Mouse (Mus musculus): ENCODE measurements around the gene H2-Oa. TPM values are rescaled to one million over a fixed set of nuclear protein-coding genes. Genes with fewer than 3 reads are reported as not detected.

H2-Oa gene
- total RNA-seq (2022), result not detected

DNA sequence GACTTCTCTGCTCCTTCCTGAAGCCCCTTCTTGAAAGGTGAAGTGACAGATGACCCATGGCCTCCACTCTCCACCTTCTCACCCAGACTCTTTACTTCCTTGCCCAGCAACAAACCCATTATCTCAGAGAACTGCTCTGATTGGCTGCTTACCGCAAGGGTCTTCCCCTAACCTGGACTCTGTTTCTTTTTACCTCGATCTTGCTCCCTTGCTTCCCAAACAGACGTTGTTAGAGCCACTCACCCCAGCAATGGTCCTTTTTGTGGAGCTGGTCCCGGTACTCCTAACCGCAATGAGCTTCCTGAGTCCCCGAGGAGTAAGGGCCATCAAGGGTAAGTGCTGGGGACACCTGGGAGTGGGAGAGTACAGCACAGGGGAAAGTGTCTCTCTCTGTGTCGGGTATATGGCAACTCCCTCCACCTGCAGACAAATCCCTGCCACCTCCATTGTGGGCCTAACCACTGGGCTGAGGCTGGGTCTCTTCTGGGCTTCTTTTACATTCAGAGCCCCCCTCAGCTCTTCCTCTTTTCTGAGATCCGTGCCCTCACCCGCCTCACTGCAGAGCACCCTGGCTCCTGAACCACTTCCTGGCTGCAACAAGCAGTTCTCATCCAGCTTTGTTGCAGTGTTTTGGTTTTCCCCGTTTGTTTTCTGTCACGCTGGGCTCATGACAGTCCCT is at the start of gene H2-Oa:
TSS of gene H2-Oa (plus strand) at position 144 of the 679 bp plus-strand sequence.
- no peak for DNase-seq (ENCODE audit: low spot score in 2 of 2)

DNA sequence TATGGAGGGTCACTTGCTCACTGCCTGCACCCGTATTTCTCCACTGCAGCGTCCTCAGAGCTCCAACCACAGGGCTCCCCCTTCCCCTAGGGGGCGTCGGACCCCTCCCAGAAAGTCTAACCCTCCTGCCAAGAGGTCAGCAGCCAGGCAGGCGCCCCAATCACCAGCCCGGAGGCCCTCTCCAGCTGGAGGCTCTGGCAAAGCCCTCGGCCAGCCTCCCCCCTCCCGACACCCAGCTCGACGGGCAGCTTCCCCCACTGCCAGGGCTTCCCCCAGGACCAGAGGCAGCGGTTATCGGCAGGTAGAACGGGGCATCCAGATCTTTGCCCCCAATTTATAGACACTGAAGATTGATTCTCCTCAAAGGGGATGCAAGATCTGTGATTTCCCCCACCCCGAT is 46.2 kb upstream of the H2-Oa start:
- DNase-seq (ENCODE audit: low spot score in 2 of 2), result no peak

DNA sequence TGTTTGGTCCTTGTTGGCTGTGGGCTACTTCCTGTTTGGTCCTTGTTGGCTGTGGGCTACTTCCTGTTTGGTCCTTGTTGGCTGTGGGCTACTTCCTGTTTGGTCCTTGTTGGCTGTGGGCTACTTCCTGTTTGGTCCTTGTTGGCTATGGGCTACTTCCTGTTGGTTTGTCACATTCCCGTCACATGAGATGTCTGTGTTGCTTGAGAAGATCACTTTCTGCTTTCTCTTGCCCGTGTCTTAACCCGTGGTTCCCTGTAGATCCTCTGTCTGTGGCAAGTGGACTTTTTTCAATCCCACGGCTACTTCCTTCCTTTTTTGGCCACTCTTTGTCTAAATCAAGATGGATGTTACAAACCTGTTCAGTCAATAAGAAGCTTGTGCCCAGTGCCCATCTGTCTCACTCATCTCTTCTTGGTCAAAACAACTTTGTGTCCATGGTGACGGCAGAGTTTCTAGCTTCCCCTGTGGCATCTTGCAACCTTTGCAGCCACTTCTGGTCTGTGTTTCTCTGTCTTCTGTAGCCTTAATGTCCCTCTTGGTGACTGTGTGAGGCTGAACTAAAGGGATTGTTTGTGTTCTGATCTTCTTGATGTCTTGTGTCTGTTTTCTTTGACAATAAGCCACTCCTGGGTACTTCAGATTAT is 44.6 kb upstream of the H2-Oa start:
- DNase-seq (ENCODE audit: low spot score in 2 of 2), result no peak

DNA sequence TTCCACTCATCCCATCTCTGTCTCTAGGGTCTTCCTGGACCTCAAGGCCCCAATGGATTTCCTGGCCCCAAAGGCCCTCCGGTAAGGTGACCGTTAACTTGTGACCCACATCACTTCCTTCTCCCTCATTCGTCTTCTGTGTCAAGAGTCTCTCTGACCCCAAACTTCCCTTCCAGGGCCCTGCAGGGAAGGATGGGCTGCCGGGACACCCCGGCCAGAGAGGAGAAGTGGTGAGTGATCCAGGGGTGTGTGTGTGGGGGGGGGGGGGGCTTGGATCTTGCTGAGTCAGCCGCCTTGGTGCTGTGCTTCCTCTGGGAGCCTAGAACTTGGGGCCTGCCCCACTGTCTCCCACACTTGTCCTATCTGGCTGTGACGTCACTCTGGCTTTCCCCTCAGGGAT is 34.9 kb upstream of the H2-Oa start:
- DNase-seq (ENCODE audit: low spot score in 2 of 2), result no peak

DNA sequence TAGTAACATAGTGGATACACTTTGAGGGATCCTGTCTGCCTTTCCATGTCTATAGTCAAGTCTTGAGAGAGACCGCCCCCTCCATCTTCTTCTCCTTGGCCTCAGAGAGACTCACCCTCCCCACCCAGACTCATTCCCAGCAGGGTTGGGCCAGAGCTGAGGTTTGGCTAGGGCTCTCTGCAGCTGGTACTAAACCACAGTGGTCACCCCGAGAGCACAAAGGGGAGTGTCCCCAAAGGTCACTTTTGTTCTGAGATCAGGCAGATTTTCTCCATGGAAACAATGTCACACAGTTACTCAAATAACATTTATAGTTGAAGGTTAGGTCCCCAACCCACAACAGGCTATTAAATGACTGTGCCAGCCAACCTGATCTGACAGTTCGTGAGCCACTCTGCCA is 23.3 kb upstream of the H2-Oa start:
- no peak for DNase-seq (ENCODE audit: low spot score in 2 of 2)

DNA sequence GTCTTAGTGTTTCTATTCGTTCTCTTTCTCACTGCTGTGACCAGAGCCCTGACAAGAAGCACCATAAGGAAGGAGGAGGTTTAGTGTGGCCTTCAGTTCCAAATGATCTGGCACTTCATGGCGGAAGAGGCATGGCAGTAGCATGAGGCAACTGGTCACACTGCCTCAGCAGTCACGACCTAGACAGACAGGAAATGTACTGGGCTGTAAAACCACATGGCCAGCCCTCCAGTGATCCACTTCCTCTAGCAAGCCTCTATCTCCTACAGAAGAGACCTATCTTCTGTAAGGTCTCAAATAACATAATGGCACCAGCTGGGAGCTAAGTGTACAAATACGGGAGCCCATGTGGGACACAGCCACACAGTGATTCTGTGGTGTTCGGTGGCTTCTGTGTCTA is 20.0 kb upstream of the H2-Oa start:
- no peak for DNase-seq (ENCODE audit: low spot score in 2 of 2)

DNA sequence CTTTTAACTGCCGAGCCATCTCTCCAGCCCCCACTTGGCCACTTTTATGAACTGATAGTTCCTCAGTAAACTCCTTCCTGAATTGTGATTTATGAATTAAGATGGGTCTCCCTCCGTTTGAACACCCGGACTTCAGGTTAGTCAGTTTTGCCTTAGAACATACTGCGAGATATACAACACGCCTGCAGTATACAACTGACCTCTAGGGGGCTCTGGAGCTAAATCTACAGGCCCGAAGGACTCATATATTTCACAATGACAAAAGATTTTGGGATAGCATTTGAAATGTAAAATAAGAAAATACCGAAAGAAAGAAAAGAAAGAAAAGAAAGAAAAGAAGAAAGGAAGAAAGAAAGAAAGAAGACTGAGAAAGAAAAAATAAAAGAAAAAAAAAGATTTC is 16.9 kb upstream of the H2-Oa start:
- DNase-seq (ENCODE audit: low spot score in 2 of 2), result peak; percentile 49 to 53

DNA sequence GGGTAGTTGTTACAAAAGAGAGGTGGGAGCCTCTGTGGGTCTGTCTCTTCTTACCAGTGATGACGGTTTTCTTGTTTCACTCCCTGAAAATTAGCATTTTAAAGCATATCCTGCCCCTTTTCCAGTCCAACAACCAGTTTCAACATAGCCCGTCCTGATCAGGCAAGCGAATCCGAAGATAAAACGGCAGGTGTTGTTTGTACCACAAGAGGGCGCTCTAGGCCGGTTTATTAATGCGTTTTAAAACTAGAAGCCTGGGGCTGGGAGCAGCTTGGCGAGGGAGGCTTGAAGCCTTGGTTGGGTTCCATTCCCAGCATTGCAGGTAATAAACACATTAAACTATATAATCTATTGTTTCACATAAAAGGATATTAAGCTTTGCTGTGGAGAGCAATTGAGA is 14.6 kb upstream of the H2-Oa start:
- peak in 1 of 2 experiments; percentile 34 for DNase-seq (ENCODE audit: low spot score in 2 of 2)

DNA sequence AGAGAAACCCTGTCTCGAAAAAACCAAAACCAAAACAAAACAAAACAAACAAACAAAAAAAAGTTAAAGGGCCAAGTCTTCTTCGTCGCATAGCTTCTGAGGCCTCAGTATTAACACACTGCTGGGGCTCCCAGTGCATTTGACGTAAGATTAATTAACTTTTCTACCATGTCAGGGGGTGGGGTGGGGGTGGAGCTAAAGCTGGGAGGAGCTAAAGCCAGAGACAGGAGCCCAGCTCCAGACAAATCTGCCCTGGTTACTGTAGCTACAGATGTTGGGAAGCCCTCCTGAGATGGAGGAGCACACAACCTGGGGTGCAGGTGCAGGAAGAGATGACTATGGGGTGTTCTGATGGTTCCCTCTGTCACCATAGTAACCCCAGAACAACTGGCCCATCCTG is 14.0 kb upstream of the H2-Oa start:
- no peak for DNase-seq (ENCODE audit: low spot score in 2 of 2)

DNA sequence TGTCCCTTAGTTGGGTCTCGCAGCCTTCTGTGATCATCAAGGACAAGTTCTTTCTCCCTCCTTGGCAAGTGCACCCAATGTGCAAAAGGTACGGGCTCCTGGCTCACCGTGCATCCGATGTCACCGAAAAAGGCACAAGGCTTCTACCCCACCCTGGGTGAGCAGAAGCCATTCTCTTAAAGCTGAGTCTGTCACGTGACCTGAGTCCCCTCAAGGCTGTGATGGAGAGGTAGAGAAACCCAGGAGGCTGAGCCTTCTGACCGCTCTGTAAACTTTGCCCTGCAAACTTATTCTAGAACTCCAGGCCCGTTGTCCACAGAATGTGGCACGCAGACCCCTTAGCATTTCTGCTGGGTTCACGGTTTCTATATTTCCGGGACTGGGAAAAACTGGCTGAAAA is 13.1 kb upstream of the H2-Oa start:
- no peak for DNase-seq (ENCODE audit: low spot score in 2 of 2)

DNA sequence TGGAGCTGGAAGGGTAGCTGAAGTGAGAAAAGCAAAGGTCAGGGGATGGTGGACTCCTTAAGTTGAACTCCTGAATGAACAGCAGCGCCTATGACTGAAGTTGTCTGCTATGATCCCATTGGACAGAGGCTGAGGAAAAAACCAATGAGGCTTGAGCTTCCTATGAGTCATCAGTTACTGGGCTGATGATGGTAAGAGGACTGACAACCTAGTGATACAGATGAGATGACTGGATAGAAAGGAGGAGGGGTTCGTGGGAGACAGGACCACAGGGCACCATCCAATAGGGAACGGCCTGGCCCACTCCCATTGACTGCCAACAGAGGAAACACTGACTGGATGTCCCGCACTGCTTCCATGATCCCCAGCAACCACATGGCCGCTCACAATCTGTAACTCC is 12.5 kb upstream of the H2-Oa start:
- no peak for DNase-seq (ENCODE audit: low spot score in 2 of 2)

DNA sequence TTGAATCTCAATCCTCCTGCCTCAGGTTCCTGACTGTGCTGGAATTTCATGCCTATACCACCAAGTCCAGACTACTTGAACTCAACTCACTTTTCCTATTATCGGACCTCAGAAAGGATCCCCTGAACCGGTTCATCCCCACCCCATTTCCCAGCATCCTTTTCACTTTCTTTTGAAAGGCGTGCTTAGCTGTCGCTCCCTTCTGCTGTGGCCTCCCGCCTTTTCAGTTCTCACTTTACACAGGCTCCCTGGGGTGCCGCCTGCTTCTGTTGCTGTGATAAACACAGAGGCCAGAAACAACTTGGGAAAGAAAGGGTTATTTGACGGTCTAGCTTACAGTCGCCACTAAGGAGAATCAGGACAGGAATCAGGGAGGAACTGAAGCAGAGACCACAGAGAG is 9.0 kb upstream of the H2-Oa start:
- DNase-seq (ENCODE audit: low spot score in 2 of 2), result no peak

DNA sequence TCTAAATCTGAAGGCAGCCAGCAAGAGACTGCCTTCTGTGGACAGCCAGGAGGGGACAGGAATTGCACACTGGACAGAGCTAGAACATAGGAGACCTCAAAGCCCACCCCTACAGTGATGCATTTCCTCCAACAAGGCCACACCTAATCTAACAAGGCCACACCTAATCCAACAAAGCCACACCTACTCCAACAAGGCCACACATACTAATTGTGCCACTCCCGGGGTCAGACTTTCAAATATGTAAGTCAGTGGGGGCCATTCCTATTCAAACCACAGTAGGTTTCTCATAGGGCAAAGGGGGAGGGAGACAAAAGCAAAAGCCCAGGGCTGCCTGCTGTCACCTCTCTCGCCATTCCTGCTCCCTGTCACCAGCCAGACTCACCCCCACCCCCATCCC is 4.8 kb upstream of the H2-Oa start:
- DNase-seq (ENCODE audit: low spot score in 2 of 2), result no peak

DNA sequence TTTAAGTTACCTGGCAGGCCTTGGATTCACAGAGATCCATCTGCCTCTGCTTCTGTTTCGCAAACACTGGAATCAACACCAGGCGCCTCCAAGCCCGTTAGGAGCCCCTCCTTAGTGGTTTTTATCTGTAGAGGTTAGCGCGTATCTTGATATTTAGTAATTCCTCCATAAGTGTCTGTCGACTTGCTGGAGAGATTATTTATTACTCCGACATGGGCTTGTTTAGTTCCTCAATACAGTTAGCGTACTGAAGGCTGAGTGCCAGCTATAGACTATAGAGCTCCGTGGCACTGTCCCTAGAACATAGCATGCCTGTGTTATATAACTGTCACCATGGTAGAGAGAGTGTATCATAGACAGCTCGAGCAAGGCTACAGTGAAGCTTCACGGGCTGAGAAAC is 4.0 kb upstream of the H2-Oa start:
- no peak for DNase-seq (ENCODE audit: low spot score in 2 of 2)

DNA sequence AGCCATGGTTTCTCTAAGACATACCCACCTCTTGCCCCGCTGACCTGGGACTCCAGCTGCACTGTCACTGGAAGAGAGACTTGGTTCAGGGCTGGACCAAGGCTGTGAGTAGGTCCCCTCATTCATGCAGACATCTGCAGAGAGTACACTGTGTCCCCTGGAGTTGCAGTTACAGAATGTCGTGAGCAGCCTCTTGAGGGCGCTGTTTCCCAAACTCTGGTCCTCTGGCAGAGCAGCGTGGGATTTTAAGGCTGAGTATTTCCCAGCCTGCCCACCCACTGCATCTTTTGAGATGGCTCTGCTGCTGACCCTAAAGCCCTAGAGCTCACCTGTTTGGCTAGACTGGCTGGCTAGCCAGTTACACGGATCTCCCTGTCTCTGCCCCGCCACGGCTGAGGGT is 1.2 kb upstream of the H2-Oa start:
- no peak for DNase-seq (ENCODE audit: low spot score in 2 of 2)

DNA sequence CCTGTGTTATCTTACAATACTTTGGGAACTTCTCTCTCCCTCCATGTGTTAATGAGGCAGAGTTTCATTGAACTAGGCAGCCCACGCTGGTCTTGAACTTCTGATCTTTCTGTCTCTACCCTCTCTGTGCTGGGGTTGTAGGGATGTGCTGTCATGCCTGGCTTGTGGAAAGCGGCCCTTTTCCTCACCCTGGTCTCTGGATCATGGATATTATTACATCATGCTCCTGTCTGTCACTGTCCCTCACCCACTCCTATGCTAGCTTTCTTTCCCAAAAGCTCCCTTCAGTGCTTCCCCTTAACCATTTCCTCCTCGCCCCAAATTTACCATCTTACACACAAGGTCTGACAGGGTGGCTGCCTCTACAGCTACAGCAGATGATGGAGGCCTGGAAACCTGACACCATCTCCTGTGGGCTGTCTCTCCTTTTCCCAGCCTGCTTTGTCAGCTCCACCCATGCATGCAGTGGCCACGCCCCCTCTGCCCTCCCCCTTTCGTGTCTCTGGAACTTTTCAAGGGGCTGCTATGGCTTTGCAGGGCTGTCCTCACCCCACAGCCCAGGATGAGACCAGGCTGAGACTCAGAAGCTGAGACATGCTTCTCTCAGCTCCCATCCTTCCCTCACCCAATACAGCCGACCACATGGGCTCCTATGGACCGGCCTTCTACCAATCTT is 1.2 kb downstream of the H2-Oa start:
- DNase-seq (ENCODE audit: low spot score in 2 of 2), result no peak

DNA sequence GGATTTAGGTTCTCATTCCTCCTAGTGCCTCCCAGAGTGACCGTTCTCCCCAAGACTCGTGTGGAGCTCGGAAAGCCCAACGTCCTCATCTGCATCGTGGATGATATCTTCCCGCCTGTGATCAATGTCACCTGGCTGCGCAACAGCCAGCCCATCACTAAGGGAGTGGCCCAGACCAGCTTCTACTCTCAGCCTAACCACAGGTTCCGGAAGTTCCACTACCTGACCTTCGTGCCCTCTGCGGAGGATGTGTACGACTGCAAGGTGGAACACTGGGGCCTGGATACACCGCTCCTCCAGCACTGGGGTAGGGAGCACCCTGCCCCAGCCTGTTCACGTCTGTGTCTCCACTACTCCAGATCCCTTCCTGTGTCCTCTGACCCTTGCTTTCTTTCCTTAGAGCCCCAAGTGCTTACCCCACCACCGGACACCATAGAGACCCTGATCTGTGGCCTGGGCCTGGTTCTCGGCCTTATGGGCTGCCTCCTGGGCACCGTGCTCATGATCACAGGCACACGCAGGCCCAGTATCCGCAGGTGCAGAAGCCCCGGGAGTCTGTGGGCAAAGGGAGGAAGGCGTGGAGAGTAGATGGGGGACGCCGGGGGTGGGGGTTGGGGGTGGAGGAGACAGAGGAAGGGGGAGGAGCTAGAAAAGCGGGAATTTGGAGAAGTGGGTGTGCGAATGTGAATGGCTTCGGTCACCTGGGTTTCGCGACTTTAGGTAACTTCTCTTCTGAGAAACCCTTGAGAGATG is 2.3 kb downstream of the H2-Oa start:
- DNase-seq (ENCODE audit: low spot score in 2 of 2), result no peak

DNA sequence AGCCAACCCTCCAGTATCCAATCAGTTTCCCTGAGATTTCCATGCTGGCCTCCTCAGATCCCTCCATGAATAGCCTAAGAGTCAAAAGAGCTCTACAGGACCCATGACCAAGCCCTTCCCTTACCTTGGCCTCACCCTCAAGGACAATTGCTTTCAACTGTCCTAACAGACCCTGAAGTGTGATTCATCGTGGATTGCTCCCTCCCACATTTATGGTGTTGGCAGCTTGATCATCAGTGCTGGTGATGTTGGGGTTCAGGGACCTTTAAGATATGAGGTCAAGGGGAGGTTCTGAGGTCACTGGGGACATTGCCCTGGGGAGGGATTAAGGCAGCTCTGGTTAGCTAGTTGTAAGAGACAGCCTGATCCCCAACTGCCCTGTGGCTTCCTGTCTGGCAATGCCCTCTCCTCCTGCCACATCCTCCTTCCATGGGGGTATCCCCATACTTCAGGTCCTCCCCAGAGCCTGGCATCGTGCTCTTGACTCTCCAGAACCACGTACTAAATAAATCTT is 4.4 kb downstream of the H2-Oa start:
- DNase-seq (ENCODE audit: low spot score in 2 of 2), result no peak

DNA sequence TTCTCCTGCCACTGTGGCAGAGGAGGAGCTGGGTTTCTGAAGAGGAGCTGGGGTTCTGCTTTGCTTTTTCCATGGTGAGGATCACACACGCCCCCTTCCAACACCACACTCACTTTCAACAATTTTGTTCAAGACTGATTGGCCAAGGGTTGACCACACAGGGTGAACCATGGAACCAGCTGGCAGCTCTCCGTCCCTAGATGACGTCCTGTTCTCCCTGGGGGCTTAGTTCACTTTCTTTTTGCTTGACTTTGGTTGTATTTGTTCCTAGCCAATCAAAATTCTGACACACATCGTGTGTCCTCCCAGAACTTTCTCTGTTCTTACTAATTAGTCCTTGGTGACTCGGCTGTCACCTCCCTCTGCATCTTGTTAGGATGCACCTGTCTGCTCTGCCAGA is 5.1 kb downstream of the H2-Oa start:
- DNase-seq (ENCODE audit: low spot score in 2 of 2), result no peak

DNA sequence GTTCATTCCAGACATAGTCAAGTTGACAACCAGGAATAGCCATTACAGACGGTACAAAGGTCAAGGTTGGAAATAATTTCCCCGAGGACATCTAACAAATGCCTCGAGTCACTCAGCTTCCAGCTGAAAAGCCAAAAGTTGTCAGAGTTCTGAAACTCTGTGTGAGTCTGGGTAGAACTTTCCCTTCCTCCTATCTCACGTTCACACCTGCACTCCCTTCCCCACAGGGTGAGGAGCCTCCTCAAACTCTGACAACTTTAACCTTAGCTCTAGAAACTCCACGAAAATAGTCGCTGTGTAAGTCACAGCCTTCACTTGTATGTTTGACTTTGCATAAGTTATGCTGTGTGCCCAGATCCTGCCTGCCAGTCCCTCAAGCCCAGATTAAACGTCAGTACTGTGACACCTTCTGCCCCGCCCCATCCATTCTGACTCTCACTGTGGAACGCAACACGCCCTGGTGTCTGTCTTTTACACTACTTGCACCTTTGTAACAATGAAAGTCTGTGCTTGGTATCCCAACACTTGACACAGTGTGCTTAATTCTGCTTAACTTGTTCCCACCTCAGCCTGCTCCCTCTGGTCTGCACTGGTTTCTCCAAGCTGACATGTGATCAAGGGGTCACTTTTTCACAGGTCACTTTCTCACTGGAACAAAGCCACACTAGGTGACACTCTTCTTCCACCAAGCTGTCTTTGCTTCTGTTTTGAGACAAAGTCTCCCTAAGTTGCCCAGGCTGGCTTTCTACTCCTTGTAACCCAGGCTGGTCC is 6.8 kb downstream of the H2-Oa start:
- DNase-seq (ENCODE audit: low spot score in 2 of 2), result no peak

DNA sequence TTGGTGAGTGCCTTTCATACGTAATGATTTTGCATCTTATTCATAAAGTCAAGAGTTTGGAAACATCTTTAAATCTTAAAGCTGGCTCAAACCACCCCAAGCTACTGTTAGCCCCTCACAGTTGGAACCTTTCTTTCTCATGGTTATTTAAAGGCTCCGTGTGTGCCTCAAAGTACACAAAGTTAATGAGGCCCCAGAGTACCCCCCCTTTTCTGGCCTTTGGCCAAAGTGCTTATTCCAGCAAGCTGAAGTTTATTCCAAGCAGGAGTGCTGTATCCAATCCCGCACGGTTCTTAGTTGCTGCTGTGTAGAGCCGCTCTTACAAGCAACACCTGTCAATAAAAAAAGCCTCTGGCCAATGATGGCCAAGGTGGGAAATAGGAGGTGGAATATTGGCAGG is 7.4 kb downstream of the H2-Oa start:
- no peak for DNase-seq (ENCODE audit: low spot score in 2 of 2)
